Mouse (Mus musculus) lung, adult 2 months (tissue): ENCODE data around the gene Prorsd1. TPM values are rescaled to one million over a fixed set of nuclear protein-coding genes. Genes with fewer than 3 reads are reported as not detected.

Experiments used
- DNase-seq: peaks from one replicate; pipeline ENCODE4 v3.0.0; 2022
- H3K4me1 ChIP-seq: fragments of 200-500 bp; 2 replicates; pipeline ENCODE4 v1.6.1; 2011; ENCODE audit warnings: low read length; ENCODE audit not compliant: control insufficient read depth, insufficient read depth
- H3K4me3 ChIP-seq: fragments of 200-500 bp; replicated peaks from 2 replicates; pipeline ENCODE3; 2011; ENCODE audit warnings: low read depth, mild to moderate bottlenecking, control low read depth, low read length; ENCODE audit errors: extremely low read depth
- CTCF ChIP-seq: fragments of 200-500 bp; IDR thresholded peaks from 2 replicates; pipeline ENCODE4 v1.5.1; 2011; ENCODE audit warnings: mild to moderate bottlenecking, low read length, control low read depth; ENCODE audit not compliant: insufficient read depth
- POLR2A ChIP-seq: fragments of 200-500 bp; IDR thresholded peaks from 2 replicates; pipeline ENCODE4 v1.6.1; 2011; ENCODE audit warnings: low read depth, mild to moderate bottlenecking, control low read depth, low read length, borderline replicate concordance; ENCODE audit errors: extremely low read depth
- WGBS: fragments of 180-500 bp; shearing (Covaris S2); methylation state at CpG from one replicate; pipeline ENCODE4 v1.1.7; 2018; 5-methylcytosine and 5-hydroxymethylcytosine counted together
- polyA plus RNA-seq: library from polyadenylated mRNA; depleted of rRNA; stranded (reverse); fragments of >200 nt; gene quantifications from 2 replicates; pipeline ENCODE4 v1.2.3, GENCODE M21; 2012

Gene Prorsd1
- polyA plus RNA-seq, 1 experiment = 3.2 TPM

DNA sequence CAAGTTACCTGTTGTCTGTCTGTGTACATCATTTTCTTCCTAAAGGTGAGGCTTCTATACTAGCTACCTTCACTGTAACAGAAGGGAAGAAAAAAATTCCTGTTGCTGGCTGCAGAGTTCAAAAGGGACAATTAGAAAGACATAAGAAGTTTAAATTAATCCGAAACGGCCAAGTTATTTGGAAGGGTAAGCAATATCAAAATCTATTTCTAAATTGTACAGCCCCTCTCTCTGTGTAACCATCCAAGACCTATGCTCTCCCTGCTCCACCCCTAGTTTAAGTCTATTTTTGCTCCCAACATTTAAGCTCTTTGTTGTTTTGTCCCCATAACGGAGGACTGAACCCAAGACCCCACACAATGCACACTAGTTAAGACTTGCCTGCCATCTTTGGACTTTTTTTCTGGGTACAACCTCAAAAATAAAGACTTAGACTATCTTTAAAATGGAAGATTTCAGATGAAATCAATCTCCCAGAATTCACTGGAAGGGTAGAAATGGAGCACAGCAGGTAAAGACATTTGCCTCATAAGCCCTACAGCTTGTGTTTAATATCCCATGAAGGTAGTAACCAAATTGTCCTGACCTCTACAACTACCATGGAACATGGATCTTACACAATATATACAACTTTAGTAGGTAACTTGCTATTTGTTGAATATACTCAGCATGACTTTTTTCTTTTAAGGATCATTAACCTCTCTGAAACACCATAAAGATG, 29.6 kb upstream of the Prorsd1 start:
- Histone ChIP-seq H3K4me3 (no peak overlapping the region), H3K4me1 (no peaks in the 10 kb centered on the region; the same call in 1 of the 2 replicates)
- no peak for TF ChIP-seq CTCF
- TF ChIP-seq POLR2A = no peak
- 86% methylated on average over 3 of the region's 3 CpGs for WGBS
- DNase-seq = no peak

DNA sequence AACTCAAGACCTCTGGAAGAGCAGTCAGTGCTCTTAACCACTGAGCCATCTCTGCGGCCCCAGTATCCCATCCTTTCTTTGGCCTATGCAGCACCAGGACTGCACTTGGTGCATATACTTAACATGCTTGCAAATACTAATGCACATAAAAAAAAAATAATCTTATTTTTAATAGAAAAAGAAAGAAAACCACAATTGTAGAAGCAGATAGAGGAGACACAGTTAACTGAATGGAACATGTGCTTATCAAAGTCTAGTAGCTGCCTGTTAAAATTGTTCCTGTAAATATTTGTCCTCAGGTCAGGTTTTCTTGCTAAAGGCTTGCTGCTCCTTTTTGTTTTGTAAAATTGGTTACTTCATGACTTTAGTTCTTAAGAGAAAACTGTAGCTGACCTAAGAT, 23.4 kb upstream of the Prorsd1 start:
- no peaks in the 10 kb centered on the region for H3K4me1 ChIP-seq
- H3K4me3 ChIP-seq = no peak overlapping the region
- TF ChIP-seq POLR2A (no peak), CTCF (no peak)
- 94% methylated on average over 1 of the region's 1 CpGs for WGBS
- DNase-seq = no peak

GRCm38 (mm10) chr11:29525988-29526794, 11.4 kb upstream of the Prorsd1 start, which contains the start of gene Mtif2:
TSS of gene Mtif2 (plus strand) at chr11:29526408.
- peak within 1 kb of the TSS; percentile 96 for H3K4me3 ChIP-seq
- DNase-seq = peak; percentile 75
- TF ChIP-seq POLR2A = peak; percentile 90; the same call in 1 of the 2 replicates
- TF ChIP-seq CTCF = no peak
- 2% methylated on average over 47 of the region's 47 CpGs for WGBS
- H3K4me1 ChIP-seq = peaks cover 3% of the 10 kb centered on the region

DNA sequence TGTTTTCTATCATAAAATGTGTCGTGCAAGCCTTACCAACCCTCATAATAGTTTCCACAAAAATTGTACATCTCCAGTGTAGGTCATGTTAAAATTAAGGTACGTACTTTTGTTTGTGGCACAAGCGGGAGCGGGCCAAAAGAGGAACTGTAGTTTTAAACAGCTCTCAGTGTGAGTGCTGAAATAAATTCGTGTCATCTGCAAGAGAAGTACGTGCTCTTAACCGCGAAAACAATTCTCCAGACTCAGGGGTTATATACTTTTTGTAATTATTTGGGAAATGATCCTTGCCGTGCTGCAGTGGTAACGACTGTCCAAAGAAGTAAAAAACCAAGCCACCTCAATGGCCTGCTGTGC, 530 bp downstream of the Prorsd1 start:
- Histone ChIP-seq H3K4me1 (no peaks in the 10 kb centered on the region), H3K4me3 (peak overlapping the region; percentile 96)
- WGBS = 10% methylated on average over 10 of the region's 10 CpGs
- no peak for DNase-seq
- no peak for TF ChIP-seq CTCF
- TF ChIP-seq POLR2A = no peak

- no peaks in the 10 kb centered on the region for H3K4me1 ChIP-seq
- no peak for DNase-seq
- no peak overlapping the region for H3K4me3 ChIP-seq
- TF ChIP-seq POLR2A (no peak), CTCF (no peak)
- WGBS = 88% methylated on average over 4 of the region's 4 CpGs
These were observed 1.9 kb downstream of the Prorsd1 start for GRCm38 (mm10) chr11:29512818-29513535.

DNA sequence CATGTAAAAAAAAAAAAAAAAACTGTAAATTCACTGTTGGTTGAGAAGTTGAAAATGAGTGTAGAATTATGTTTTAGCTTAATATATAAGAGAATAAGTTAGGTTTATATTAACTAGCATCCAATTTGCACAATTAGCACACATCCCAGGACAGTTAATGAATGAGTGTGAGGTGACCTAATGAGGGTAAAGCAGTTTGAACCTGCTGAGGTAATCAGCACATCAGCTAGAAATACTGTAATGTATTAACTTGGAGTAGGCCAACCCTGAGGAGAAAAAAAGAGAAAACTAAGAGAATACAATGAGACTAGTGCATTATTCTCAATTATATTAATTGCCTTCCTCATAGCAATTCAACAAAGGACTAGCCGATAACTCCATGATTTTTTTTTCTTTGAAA, 5.4 kb downstream of the Prorsd1 start:
- no peak for DNase-seq
- no peak for TF ChIP-seq POLR2A
- TF ChIP-seq CTCF = no peak
- WGBS = 91% methylated on average over 1 of the region's 1 CpGs
- Histone ChIP-seq H3K4me1 (no peaks in the 10 kb centered on the region), H3K4me3 (no peak overlapping the region)

DNA sequence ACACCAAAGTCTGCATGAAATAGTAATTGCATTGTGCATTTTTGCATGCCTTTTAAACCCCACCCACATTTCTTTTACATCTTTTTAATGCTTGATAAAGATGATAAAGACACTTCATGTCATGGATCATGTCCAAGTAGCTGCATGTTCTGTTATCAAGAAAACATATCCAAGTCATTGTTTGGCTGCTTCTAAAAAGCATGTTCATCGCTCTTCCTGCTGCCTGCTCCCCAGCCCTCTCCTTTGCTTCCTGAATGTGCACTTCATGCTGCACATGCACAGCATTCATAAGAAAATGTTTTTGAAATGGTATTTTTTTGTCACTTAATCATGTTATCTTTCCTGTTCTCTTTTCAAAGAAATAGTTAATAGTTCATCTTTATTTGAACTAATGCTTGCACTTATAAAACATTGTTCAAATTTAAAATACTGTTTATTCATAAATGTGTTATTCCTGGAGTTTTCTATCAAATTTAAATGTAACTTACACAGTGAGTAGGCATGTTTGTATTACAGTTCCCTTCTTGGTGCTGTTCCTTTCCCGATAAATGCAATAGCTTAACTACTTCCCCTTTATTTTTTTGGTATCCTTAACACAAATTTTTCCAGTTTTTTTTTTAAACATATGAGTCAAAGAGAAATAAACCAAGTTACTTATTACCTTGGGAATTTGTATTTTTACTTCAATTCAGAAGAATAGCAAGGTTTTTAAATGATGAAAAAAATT, 9.8 kb downstream of the Prorsd1 start:
- no peak for DNase-seq
- H3K4me1 ChIP-seq = no peaks in the 10 kb centered on the region
- TF ChIP-seq CTCF (no peak), POLR2A (no peak)
- no peak overlapping the region for H3K4me3 ChIP-seq
- WGBS = 78% methylated on average over 2 of the region's 2 CpGs

- TF ChIP-seq POLR2A (no peak), CTCF (no peak)
- DNase-seq = no peak
- WGBS = 87% methylated on average over 10 of the region's 10 CpGs
These were observed 10.6 kb downstream of the Prorsd1 start for GRCm38 (mm10) chr11:29503948-29504893.

DNA sequence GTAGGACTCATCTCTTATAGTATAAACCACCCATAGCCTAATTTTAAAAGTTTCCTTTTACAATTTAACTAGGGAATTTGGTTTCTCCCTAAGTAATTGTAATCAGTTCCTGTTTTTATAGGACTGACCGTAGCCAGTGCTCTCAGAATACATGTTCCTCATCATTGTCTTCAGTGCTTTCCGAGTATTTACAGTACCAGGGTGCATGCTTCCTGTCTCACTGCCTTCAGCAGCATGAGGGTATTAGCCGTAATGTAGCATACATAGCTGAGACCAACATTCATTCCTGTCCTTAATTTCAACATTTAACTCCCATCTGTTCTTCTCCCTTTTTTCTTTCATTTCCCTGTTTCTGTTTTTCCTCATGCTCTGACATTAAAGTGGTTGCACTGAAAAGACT, 17.9 kb downstream of the Prorsd1 start:
- 53% methylated on average over 3 of the region's 3 CpGs for WGBS
- TF ChIP-seq CTCF = no peak
- no peak for TF ChIP-seq POLR2A
- Histone ChIP-seq H3K4me3 (no peak overlapping the region), H3K4me1 (peaks cover 3% of the 10 kb centered on the region; the same call in 1 of the 2 replicates)
- DNase-seq = no peak

More at GRCm38 (mm10) chr11:29503948-29504893, 10.6 kb downstream of the Prorsd1 start:
- Histone ChIP-seq H3K4me1 (no peaks in the 10 kb centered on the region), H3K4me3 (no peak overlapping the region)
